Mouse (Mus musculus) neural tube, embryonic 15.5 days (tissue): ENCODE measurements at regions not wholly inside any gene's neighbourhood (a gene's known extent, or its start where the extent isn't known, plus 50 kb on each side); places are given as distances from the start of the nearest gene placed in this dataset.

ENCODE experiments used
- ATAC-seq: fragments of 200-750 bp; cut with Nextera tagmentation; 2 replicates; pipeline ENCODE4 v1.8.0; 2017; ENCODE audit warnings: mild to moderate bottlenecking, moderate TSS enrichment, moderate library complexity; ENCODE audit not compliant: low FRiP score
- H3K27ac ChIP-seq: fragments of 300-500 bp; sonication (generic); replicated peaks from 2 replicates; pipeline ENCODE4 v1.5.1; 2015; ENCODE audit warnings: mild to moderate bottlenecking, inconsistent platforms
- H3K27me3 ChIP-seq: fragments of 300-500 bp; sonication (generic); replicated peaks from 2 replicates; pipeline ENCODE4 v1.6.1; 2015; ENCODE audit warnings: inconsistent platforms
- H3K36me3 ChIP-seq: fragments of 300-500 bp; sonication (generic); 2 replicates; pipeline ENCODE4 v1.6.1; 2015; ENCODE audit warnings: inconsistent platforms
- H3K4me1 ChIP-seq: fragments of 300-500 bp; sonication (generic); 2 replicates; pipeline ENCODE4 v1.6.1; 2015; ENCODE audit warnings: inconsistent platforms
- H3K4me2 ChIP-seq: fragments of 300-500 bp; sonication (generic); 2 replicates; pipeline ENCODE4 v1.6.1; 2015; ENCODE audit warnings: inconsistent platforms, mild to moderate bottlenecking, moderate library complexity
- H3K4me3 ChIP-seq: fragments of 300-500 bp; sonication (generic); replicated peaks from 2 replicates; pipeline ENCODE4 v1.5.1; 2015; ENCODE audit warnings: mild to moderate bottlenecking, inconsistent platforms
- H3K9ac ChIP-seq: fragments of 300-500 bp; sonication (generic); replicated peaks from 2 replicates; pipeline ENCODE4 v1.6.1; 2015; ENCODE audit warnings: mild to moderate bottlenecking, inconsistent platforms
- H3K9me3 ChIP-seq: fragments of 300-500 bp; sonication (generic); replicated peaks from 2 replicates; pipeline ENCODE4 v1.6.1; 2016; ENCODE audit warnings: inconsistent platforms
- WGBS: fragments of 180-500 bp; shearing (Covaris S2); methylation state at CpG from one replicate; pipeline ENCODE4 v1.1.7; 2015; ENCODE audit warnings: mixed read lengths; 5-methylcytosine and 5-hydroxymethylcytosine counted together

DNA sequence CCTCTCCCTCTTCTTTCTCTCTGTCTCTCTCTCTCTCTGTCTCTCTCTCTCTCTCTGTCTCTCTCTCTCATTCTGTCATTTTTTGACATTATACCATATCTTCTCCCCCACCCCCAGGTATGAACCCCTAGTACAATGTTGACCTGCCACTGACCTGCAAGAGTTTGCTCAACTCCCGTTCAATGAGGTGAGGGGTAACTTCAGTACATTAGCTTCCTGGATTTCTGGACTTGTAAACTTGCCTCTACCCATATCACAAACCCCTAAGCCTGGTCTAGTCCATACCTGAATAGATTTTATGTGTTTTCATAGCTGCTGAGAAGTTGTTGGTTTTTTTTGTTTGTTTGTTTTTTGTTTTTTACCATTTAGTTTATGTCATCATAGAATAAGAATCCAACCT is 60.8 kb upstream of the Elovl6 start:
- Histone ChIP-seq H3K9me3 (no peaks in the 10 kb centered on the region), H3K4me3 (no peak overlapping the region), H3K27me3 (no peaks in the 10 kb centered on the region), H3K4me2 (no peak overlapping the region), H3K36me3 (no peaks in the 10 kb centered on the region), H3K4me1 (no peaks in the 10 kb centered on the region), H3K9ac (no peak overlapping the region), H3K27ac (no peak overlapping the region)
- WGBS = 75% methylated on average over 1 of the region's 1 CpGs
- ATAC-seq = no peak

- Histone ChIP-seq H3K27me3 (no peaks in the 10 kb centered on the region), H3K4me1 (no peaks in the 10 kb centered on the region), H3K9ac (no peak overlapping the region), H3K27ac (no peak overlapping the region), H3K9me3 (no peaks in the 10 kb centered on the region), H3K4me3 (no peak overlapping the region), H3K36me3 (no peaks in the 10 kb centered on the region), H3K4me2 (no peak overlapping the region)
- ATAC-seq = no peak
- WGBS = 94% methylated on average over 10 of the region's 10 CpGs
Observed at GRCm38 (mm10) chr3:129472008-129472407, 60.1 kb upstream of the Elovl6 start.

DNA sequence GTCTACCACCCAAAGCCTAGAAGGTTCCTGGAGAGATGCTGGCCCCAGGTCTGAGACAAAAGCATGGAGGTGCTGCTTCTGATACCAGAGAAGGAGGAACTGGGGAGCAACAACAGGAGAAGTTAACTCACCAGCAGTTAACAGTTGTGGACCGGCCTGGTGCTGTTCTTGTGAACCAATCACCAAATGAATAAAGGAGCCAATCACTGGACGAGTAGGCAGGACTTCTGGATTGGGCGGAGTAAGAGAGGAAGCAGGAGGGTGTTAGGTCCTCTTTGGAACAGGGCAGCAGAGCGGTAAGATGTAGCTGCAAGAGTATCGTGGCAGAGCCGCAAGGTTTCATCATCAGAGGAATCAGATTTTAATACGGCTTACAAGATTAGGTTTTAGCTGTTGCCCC is 57.7 kb upstream of the Elovl6 start:
- Histone ChIP-seq H3K27me3 (no peaks in the 10 kb centered on the region), H3K4me1 (no peaks in the 10 kb centered on the region), H3K4me3 (no peak overlapping the region), H3K27ac (no peak overlapping the region), H3K9me3 (no peaks in the 10 kb centered on the region), H3K4me2 (no peak overlapping the region), H3K36me3 (no peaks in the 10 kb centered on the region), H3K9ac (no peak overlapping the region)
- no peak for ATAC-seq
- 92% methylated on average over 7 of the region's 7 CpGs for WGBS

DNA sequence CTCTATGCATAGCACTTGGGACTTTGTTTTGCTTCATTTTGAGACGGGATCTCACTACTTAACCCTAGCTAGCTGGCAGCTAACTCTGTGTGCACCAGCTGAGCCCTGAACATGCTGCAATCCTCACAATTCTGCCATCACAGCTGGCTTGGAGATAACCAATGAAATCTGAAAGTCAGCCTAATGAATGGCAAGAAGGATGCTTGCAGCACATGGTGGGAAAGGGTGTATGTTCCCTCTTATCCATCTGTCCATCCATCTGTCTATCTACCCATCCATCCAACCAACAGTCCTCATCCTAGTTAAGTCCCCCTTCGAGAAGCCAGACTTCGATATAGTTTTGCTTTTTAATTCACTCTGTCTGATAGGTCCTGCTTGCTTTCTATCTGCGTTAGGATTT is 55.9 kb upstream of the Elovl6 start:
- Histone ChIP-seq H3K4me2 (no peak overlapping the region), H3K9me3 (no peaks in the 10 kb centered on the region), H3K4me1 (no peaks in the 10 kb centered on the region), H3K27ac (no peak overlapping the region), H3K4me3 (no peak overlapping the region), H3K36me3 (no peaks in the 10 kb centered on the region), H3K9ac (no peak overlapping the region), H3K27me3 (no peaks in the 10 kb centered on the region)
- no peak for ATAC-seq
- 88% methylated on average over 4 of the region's 4 CpGs for WGBS

- H3K4me3 ChIP-seq = no peak overlapping the region
- H3K27me3 ChIP-seq = no peaks in the 10 kb centered on the region
- no peak overlapping the region for H3K27ac ChIP-seq
- no peaks in the 10 kb centered on the region for H3K36me3 ChIP-seq
- 94% methylated on average over 7 of the region's 7 CpGs for WGBS
- H3K9me3 ChIP-seq = no peaks in the 10 kb centered on the region
- H3K9ac ChIP-seq = no peak overlapping the region
- ATAC-seq = no peak
- no peaks in the 10 kb centered on the region for H3K4me1 ChIP-seq
- H3K4me2 ChIP-seq = no peak overlapping the region
Observed at GRCm38 (mm10) chr3:129478093-129478492, 54.1 kb upstream of the Elovl6 start.

DNA sequence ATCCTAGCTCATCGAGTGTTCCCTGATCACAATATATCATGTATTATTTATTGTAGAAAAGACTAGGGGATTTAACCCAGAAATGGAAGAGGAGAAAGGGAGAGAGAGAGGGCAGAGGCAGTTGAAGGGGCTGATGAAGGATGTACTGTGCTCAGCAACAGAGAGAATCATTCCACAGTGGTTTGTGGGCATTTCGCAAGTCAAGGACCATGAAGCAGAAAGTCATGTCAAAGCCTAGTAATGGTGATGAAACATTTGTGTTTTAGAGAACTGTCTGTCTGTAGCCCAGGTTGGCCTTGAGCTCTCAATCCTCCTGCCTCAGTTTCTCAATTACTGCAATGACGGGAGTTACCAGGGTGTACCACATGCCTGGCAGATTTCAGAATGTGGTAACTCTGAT is 50.9 kb upstream of the Elovl6 start:
- Histone ChIP-seq H3K27me3 (no peaks in the 10 kb centered on the region), H3K27ac (no peak overlapping the region), H3K36me3 (no peaks in the 10 kb centered on the region), H3K9ac (no peak overlapping the region), H3K4me3 (no peak overlapping the region), H3K9me3 (no peaks in the 10 kb centered on the region), H3K4me1 (no peaks in the 10 kb centered on the region), H3K4me2 (no peak overlapping the region)
- WGBS = 95% methylated on average over 3 of the region's 3 CpGs
- ATAC-seq = no peak
